Comparison of ENCODE assay signal across 34 mouse cellular contexts in genomic region chr4:120719152-120719551, GRCm38 (mm10). TPM values are rescaled to one million over a fixed set of nuclear protein-coding genes. Genes with fewer than 3 reads are reported as not detected.
DNase-seq lines count a peak whose midpoint lies in the region; ATAC-seq lines count a peak whose summit lies in the region.
"Had no signal": no experiment of that assay in that cellular context is flagged by ENCODE, and none has a peak within 500 bp of the region (broad histone marks: within the 10 kb centered on the region; RNA-seq: fewer than 3 reads in every experiment).

No protein-coding gene starts in this region.

- no peaks in the 10 kb centered on the region for H3K9me3 ChIP-seq in kidney, embryonic 15.5 days (replicated peaks)
- no peaks in the 10 kb centered on the region for H3K9me3 ChIP-seq in embryonic facial prominence, embryonic 11.5 days (replicated peaks; ENCODE audit: control insufficient read depth, low read length)
- H3K9me3 ChIP-seq in hindbrain, embryonic 10.5 days, result no peaks in the 10 kb centered on the region
- H3K9me3 ChIP-seq: forebrain, embryonic 10.5 days; forebrain, embryonic 15.5 days; limb, embryonic 12.5 days; lung, embryonic 15.5 days; midbrain, embryonic 10.5 days; midbrain, embryonic 15.5 days had no signal

- 10% methylated on average over 5 of the region's 5 CpGs for WGBS in kidney, embryonic 15.5 days
- 12% methylated on average over 5 of the region's 5 CpGs for WGBS in embryonic facial prominence, embryonic 11.5 days
- 39% methylated on average over 5 of the region's 5 CpGs for WGBS in hindbrain, embryonic 10.5 days

- no peak overlapping the region for H3K4me3 ChIP-seq in kidney, embryonic 15.5 days (replicated peaks)
- no peak overlapping the region for H3K4me3 ChIP-seq in embryonic facial prominence, embryonic 11.5 days (ENCODE audit: low read depth, low read length)
- H3K4me3 ChIP-seq in hindbrain, embryonic 10.5 days, result no peak overlapping the region
- H3K4me3 ChIP-seq: forebrain, embryonic 10.5 days; forebrain, embryonic 15.5 days; gastrocnemius, adult 2 months; limb, embryonic 12.5 days; lung, embryonic 15.5 days; midbrain, embryonic 10.5 days; midbrain, embryonic 15.5 days had no signal

- no peaks in the 10 kb centered on the region for H3K36me3 ChIP-seq in kidney, embryonic 15.5 days
- no peaks in the 10 kb centered on the region for H3K36me3 ChIP-seq in embryonic facial prominence, embryonic 11.5 days (replicated peaks; ENCODE audit: control insufficient read depth, insufficient read depth, low read depth, low read length)
- no peaks in the 10 kb centered on the region for H3K36me3 ChIP-seq in hindbrain, embryonic 10.5 days
- H3K36me3 ChIP-seq: forebrain, embryonic 10.5 days; forebrain, embryonic 15.5 days; limb, embryonic 12.5 days; lung, embryonic 15.5 days; midbrain, embryonic 10.5 days; midbrain, embryonic 15.5 days had no signal

- DNase-seq in kidney, adult 8-10 months, result no peak
- peak; percentile 25 for DNase-seq in NIH3T3 (ENCODE audit: low read depth)
- DNase-seq in embryonic facial prominence, embryonic 11.5 days (ENCODE audit: low spot score), result peak; percentile 26
- DNase-seq in left cerebral cortex, adult 8-10 months (ENCODE audit: low spot score in 2 of 2), result no peak
- DNase-seq in hindbrain, embryonic 10.5 days (ENCODE audit: low spot score), result no peak
- DNase-seq: adrenal gland, adult 2 months; adrenal gland, postnatal 36 days; cerebellum, adult 8-10 months; cerebellum, postnatal 25 days; gastrocnemius, adult 2 months; gastrocnemius, postnatal 36 days; heart, adult 18-20 months; heart, postnatal 36 days; kidney, postnatal 14 days; layer of hippocampus, adult 9-11 months; thymus, adult 18-20 months; thymus, postnatal 25 days had no signal

- peaks cover 41% of the 10 kb centered on the region for H3K27me3 ChIP-seq in kidney, embryonic 15.5 days
- no peaks in the 10 kb centered on the region for H3K27me3 ChIP-seq in embryonic facial prominence, embryonic 11.5 days (ENCODE audit: control insufficient read depth, insufficient read depth, low read length)
- H3K27me3 ChIP-seq in hindbrain, embryonic 10.5 days (ENCODE audit: insufficient read depth, poor library complexity, severe bottlenecking), result peaks cover 50% of the 10 kb centered on the region
- H3K27me3 ChIP-seq: midbrain, embryonic 15.5 days had no signal

- H3K9ac ChIP-seq in kidney, embryonic 15.5 days, result no peak overlapping the region
- H3K9ac ChIP-seq in embryonic facial prominence, embryonic 11.5 days (replicated peaks; ENCODE audit: low read length), result no peak overlapping the region
- H3K9ac ChIP-seq: forebrain, embryonic 15.5 days; hindbrain, embryonic 14.5 days; limb, embryonic 12.5 days; lung, embryonic 15.5 days; midbrain, embryonic 15.5 days had no signal

- no peak overlapping the region for H3K27ac ChIP-seq in kidney, embryonic 15.5 days
- H3K27ac ChIP-seq in embryonic facial prominence, embryonic 11.5 days (replicated peaks; ENCODE audit: low read depth, low read length), result no peak overlapping the region
- no peak overlapping the region for H3K27ac ChIP-seq in hindbrain, embryonic 10.5 days
- H3K27ac ChIP-seq: forebrain, embryonic 10.5 days; forebrain, embryonic 15.5 days; gastrocnemius, adult 2 months; hindbrain, embryonic 14.5 days; limb, embryonic 12.5 days; lung, embryonic 15.5 days; midbrain, embryonic 10.5 days; midbrain, embryonic 15.5 days; stomach, postnatal 0 days had no signal

- ATAC-seq in kidney, embryonic 15.5 days (replicated peaks; ENCODE audit: low FRiP score), result peak; percentile 27; the same call in 1 of the 2 replicates
- no peak for ATAC-seq in embryonic facial prominence, embryonic 11.5 days (replicated peaks; ENCODE audit: insufficient number of reproducible peaks, low FRiP score, low TSS enrichment, low read depth)
- ATAC-seq in erythroid progenitor cell, adult 5-6 weeks (replicated peaks; ENCODE audit: low FRiP score, poor library complexity, severe bottlenecking), result no peak
- ATAC-seq: activated CD4-positive, CD25-positive, alpha-beta regulatory T cell, adult 4 months; forebrain, embryonic 15.5 days; intestine, postnatal 0 days; midbrain, embryonic 15.5 days had no signal

- no peak overlapping the region for H3K4me2 ChIP-seq in kidney, embryonic 15.5 days
- H3K4me2 ChIP-seq in embryonic facial prominence, embryonic 11.5 days (ENCODE audit: low read depth, low read length), result no peak overlapping the region
- H3K4me2 ChIP-seq: forebrain, embryonic 15.5 days; heart, embryonic 11.5 days; hindbrain, embryonic 14.5 days; limb, embryonic 12.5 days; liver, embryonic 11.5 days; lung, embryonic 15.5 days; midbrain, embryonic 15.5 days had no signal

- H3K4me1 ChIP-seq in kidney, embryonic 15.5 days, result peaks cover 12% of the 10 kb centered on the region
- peaks cover 3% of the 10 kb centered on the region; the same call in 1 of the 2 replicates for H3K4me1 ChIP-seq in embryonic facial prominence, embryonic 11.5 days (ENCODE audit: control insufficient read depth, insufficient read depth, low read length)
- peaks cover 25% of the 10 kb centered on the region for H3K4me1 ChIP-seq in hindbrain, embryonic 10.5 days (replicated peaks)

RNA-seq across cellular contexts. Expression of gene Kcnq4, which starts 29.3 kb away (rescaled TPM):
- polyA plus RNA-seq in kidney, embryonic 15.5 days (2015; fragmentation: Nextera tagmentation; extraction: Ambion mirVana), result 0.89 and 1.4 TPM in 2 replicates
- polyA plus RNA-seq in embryonic facial prominence, embryonic 11.5 days (2014; fragmentation: Nextera tagmentation; extraction: Ambion mirVana), result 4.3 and 4.6 TPM in 2 replicates
- total RNA-seq in erythroid progenitor cell, adult 5-6 weeks (2015; ENCODE audit: low replicate concordance), result 3.6 TPM in 1 of 2 replicates, not detected in the other
- total RNA-seq in erythroid progenitor cell, adult 5-6 weeks (2017; ENCODE audit: low replicate concordance), result not detected in 2 replicates
- 1 to 10 TPM; 7.5 to 9.1 (median 7.7) TPM for total RNA-seq in left cerebral cortex, adult 8-10 months (2022)
- 3.9 and 4.6 TPM in 2 replicates for polyA plus RNA-seq in hindbrain, embryonic 10.5 days (2016; fragmentation: Nextera tagmentation; extraction: Ambion mirVana)
- total RNA-seq: megakaryocyte progenitor cell, adult 5-6 weeks; MEL; neutrophil, adult 5-6 weeks had no signal
- polyA plus RNA-seq: activated CD4-positive, CD25-positive, alpha-beta regulatory T cell, adult 4 months had no signal

RNA-seq across cellular contexts. Expression of gene Cited4, which starts 52.8 kb away (rescaled TPM):
- 11.3 and 12.9 TPM in 2 replicates for polyA plus RNA-seq in kidney, embryonic 15.5 days (2015; fragmentation: Nextera tagmentation; extraction: Ambion mirVana)
- 7.1 and 7.6 TPM in 2 replicates for polyA plus RNA-seq in embryonic facial prominence, embryonic 11.5 days (2014; fragmentation: Nextera tagmentation; extraction: Ambion mirVana)
- total RNA-seq in erythroid progenitor cell, adult 5-6 weeks (2015; ENCODE audit: low replicate concordance), result 10.9 and 13.3 TPM in 2 replicates
- total RNA-seq in erythroid progenitor cell, adult 5-6 weeks (2017; ENCODE audit: low replicate concordance), result 5.6 TPM in 2 replicates
- total RNA-seq in left cerebral cortex, adult 8-10 months (2022), result 10 to 100 TPM; 14.1 to 18.0 (median 17.1) TPM
- 16.5 and 17.3 TPM in 2 replicates for polyA plus RNA-seq in hindbrain, embryonic 10.5 days (2016; fragmentation: Nextera tagmentation; extraction: Ambion mirVana)
- total RNA-seq: neutrophil, adult 5-6 weeks had no signal

Comparison
In these comparisons a context has a peak if more than half of its experiments do, and no peak if none do; other contexts are left out.
1. DNase-seq: peak in NIH3T3 (single experiment) and embryonic facial prominence, embryonic 11.5 days (single experiment); none in kidney, adult 8-10 months (0 of 2), left cerebral cortex, adult 8-10 months (0 of 2) and hindbrain, embryonic 10.5 days (single experiment).